ENCODE assay signal across 24 mouse cellular contexts in the genomic region with DNA sequence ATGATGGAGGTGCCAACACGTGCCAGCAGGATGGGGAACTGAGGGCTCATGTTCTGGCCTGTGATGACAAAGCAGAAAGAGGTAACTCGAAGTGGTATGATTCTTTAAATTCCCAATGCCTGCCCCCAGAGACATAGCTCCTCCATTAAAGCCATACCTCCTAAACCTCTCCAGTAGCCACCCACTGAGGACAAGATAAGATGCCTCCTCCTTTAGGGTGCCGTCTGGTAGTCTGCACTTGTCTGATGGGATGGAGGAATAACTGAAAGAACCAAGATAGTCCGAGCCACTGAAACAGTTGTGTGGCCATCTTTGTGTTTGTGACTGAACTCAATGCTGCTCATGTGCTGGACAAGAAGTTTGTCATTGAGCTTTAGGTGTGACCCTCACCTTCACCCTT.
"Had no signal": no experiment of that assay in that cellular context is flagged by ENCODE, and none has a peak within 500 bp of the region (broad histone marks: within the 10 kb centered on the region; RNA-seq: fewer than 3 reads in every experiment).

No protein-coding gene starts in this region.

- H3K27me3 ChIP-seq: intestine, embryonic 15.5 days; kidney, embryonic 15.5 days; limb, embryonic 12.5 days; limb, embryonic 15.5 days; midbrain, embryonic 13.5 days; stomach, embryonic 15.5 days had no signal

- H3K27ac ChIP-seq: intestine, embryonic 15.5 days; kidney, embryonic 15.5 days; left cerebral cortex, adult 2 months; limb, embryonic 12.5 days; limb, embryonic 15.5 days; midbrain, embryonic 10.5 days; midbrain, embryonic 13.5 days; stomach, embryonic 15.5 days had no signal

- H3K4me3 ChIP-seq: intestine, embryonic 15.5 days; kidney, embryonic 15.5 days; left cerebral cortex, adult 2 months; limb, embryonic 12.5 days; limb, embryonic 15.5 days; midbrain, embryonic 10.5 days; midbrain, embryonic 13.5 days; myocyte; stomach, embryonic 15.5 days had no signal

- H3K4me1 ChIP-seq: intestine, embryonic 15.5 days; limb, embryonic 12.5 days; limb, embryonic 15.5 days; stomach, embryonic 15.5 days had no signal

- H3K9me3 ChIP-seq: intestine, embryonic 15.5 days; kidney, embryonic 15.5 days; limb, embryonic 15.5 days; midbrain, embryonic 10.5 days; midbrain, embryonic 13.5 days; stomach, embryonic 15.5 days had no signal

- H3K4me2 ChIP-seq: intestine, embryonic 15.5 days; kidney, embryonic 15.5 days; limb, embryonic 12.5 days; limb, embryonic 15.5 days; midbrain, embryonic 13.5 days; stomach, embryonic 15.5 days had no signal

- H3K9ac ChIP-seq: intestine, embryonic 15.5 days; kidney, embryonic 15.5 days; limb, embryonic 12.5 days; limb, embryonic 15.5 days; midbrain, embryonic 13.5 days; stomach, embryonic 15.5 days had no signal

- ATAC-seq: intestine, embryonic 15.5 days; midbrain, embryonic 13.5 days; midbrain, embryonic 16.5 days had no signal

- DNase-seq: kidney, adult 11 months; kidney, adult 8-10 months; kidney, postnatal 10 days; kidney, postnatal 36 days; layer of hippocampus, postnatal 36 days; left cerebral cortex, postnatal 4 days; lung, adult 2 months; lung, postnatal 14 days; lung, postnatal 4 days; right cerebral cortex, adult 18-20 months; right cerebral cortex, postnatal 14 days; right cerebral cortex, postnatal 4 days; spleen, adult 18-20 months; thymus, postnatal 25 days had no signal

- H3K36me3 ChIP-seq: intestine, embryonic 15.5 days; kidney, embryonic 15.5 days; limb, embryonic 12.5 days; limb, embryonic 15.5 days; midbrain, embryonic 10.5 days; midbrain, embryonic 13.5 days; stomach, embryonic 15.5 days had no signal
